Mouse (Mus musculus) kidney, adult 2 months (tissue): ENCODE data around the gene Sema6b.

Experiments
- CTCF ChIP-seq: fragments of 200-500 bp; conservative IDR thresholded peaks from 2 replicates; pipeline ENCODE4 v1.5.1; 2011; ENCODE audit warnings: low read depth, mild to moderate bottlenecking, control low read depth, low read length, moderate library complexity, mixed read lengths; ENCODE audit not compliant: insufficient read depth, insufficient read length
- POLR2A ChIP-seq: fragments of 200-500 bp; IDR thresholded peaks from one replicate; pipeline ENCODE4 v1.6.1; 2011; ENCODE audit warnings: low read depth, low read length, control low read depth

GRCm38 (mm10) chr17:56163523-56164102, 23.5 kb upstream of the Sema6b start:
- TF ChIP-seq CTCF (no peak), POLR2A (no peak)
